Mouse (Mus musculus): ENCODE measurements around the gene Gm21987.

GRCm38 (mm10) chr16:38403639-38404038, 56.8 kb downstream of the Gm21987 start:
- TF ChIP-seq CTCF (IDR thresholded peaks at IDR 0.05; ENCODE audit: borderline replicate concordance, insufficient read depth, low read depth, low read length), result no peak
- TF ChIP-seq POLR2A (IDR thresholded peaks at IDR 0.05; ENCODE audit: borderline replicate concordance, insufficient read depth, low read length), result no peak

All from cerebellum, adult 2 months (tissue).